8 mouse cellular contexts compared by ENCODE assay signal in genomic region chr1:191395200-191395599, GRCm38 (mm10). TPM values are rescaled to one million over a fixed set of nuclear protein-coding genes. Genes with fewer than 3 reads are reported as not detected.
DNase-seq lines count a peak whose midpoint lies in the region; ATAC-seq and TF ChIP-seq lines count a peak whose summit lies in the region.

No protein-coding gene starts in this region.

- no peak for DNase-seq in lung, postnatal 0 days (ENCODE audit: low spot score)
- DNase-seq in lung, adult 18-20 months = no peak
- DNase-seq in limb, embryonic 10.5 days (ENCODE audit: low spot score) = no peak
- DNase-seq in c-Kit-positive CD71-positive TER-119-positive erythroid progenitor cells, embryonic 14.5 days (ENCODE audit: low spot score) = no peak
- DNase-seq in left cerebral cortex, postnatal 4 days = no peak
- no peak for DNase-seq in retina, postnatal 1 day

- no peaks in the 10 kb centered on the region for H3K27me3 ChIP-seq in lung, postnatal 0 days (replicated peaks; ENCODE audit: insufficient read depth, low read length)
- no peaks in the 10 kb centered on the region for H3K27me3 ChIP-seq in embryonic facial prominence, embryonic 15.5 days
- H3K27me3 ChIP-seq in limb, embryonic 10.5 days (ENCODE audit: low read depth, poor library complexity, severe bottlenecking) = no peaks in the 10 kb centered on the region
- H3K27me3 ChIP-seq in small intestine, adult 2 months (ENCODE audit: control insufficient read depth, insufficient read depth, low read length) = no peaks in the 10 kb centered on the region

- 8% methylated on average over 1 of the region's 1 CpGs for WGBS in lung, postnatal 0 days
- WGBS in embryonic facial prominence, embryonic 15.5 days = 32% methylated on average over 1 of the region's 1 CpGs
- 38% methylated on average over 1 of the region's 1 CpGs for WGBS in limb, embryonic 10.5 days
- 5% methylated on average over 1 of the region's 1 CpGs for WGBS in small intestine, adult 2 months

- ATAC-seq in lung, postnatal 0 days = no peak
- no peak for ATAC-seq in embryonic facial prominence, embryonic 15.5 days (ENCODE audit: insufficient number of reproducible peaks, low FRiP score, low TSS enrichment, low read depth)

- no peaks in the 10 kb centered on the region for H3K9me3 ChIP-seq in lung, postnatal 0 days (ENCODE audit: low read length)
- no peaks in the 10 kb centered on the region for H3K9me3 ChIP-seq in embryonic facial prominence, embryonic 15.5 days (replicated peaks)
- H3K9me3 ChIP-seq in limb, embryonic 10.5 days (replicated peaks) = no peaks in the 10 kb centered on the region

- H3K4me2 ChIP-seq in lung, postnatal 0 days (replicated peaks; ENCODE audit: low read depth, low read length) = peak overlapping the region; percentile 70
- peak overlapping the region; percentile 66 for H3K4me2 ChIP-seq in embryonic facial prominence, embryonic 15.5 days (replicated peaks)

- no peaks in the 10 kb centered on the region for H3K36me3 ChIP-seq in lung, postnatal 0 days (ENCODE audit: insufficient read depth, low read length)
- H3K36me3 ChIP-seq in embryonic facial prominence, embryonic 15.5 days = no peaks in the 10 kb centered on the region
- no peaks in the 10 kb centered on the region for H3K36me3 ChIP-seq in limb, embryonic 10.5 days
- no peaks in the 10 kb centered on the region for H3K36me3 ChIP-seq in small intestine, adult 2 months (ENCODE audit: control insufficient read depth, insufficient read depth, low read length)

- H3K9ac ChIP-seq in lung, postnatal 0 days (replicated peaks; ENCODE audit: low read depth) = peak overlapping the region; percentile 92
- H3K9ac ChIP-seq in embryonic facial prominence, embryonic 15.5 days = no peak overlapping the region; the same call in none of the 2 replicates

- no peak for TF ChIP-seq POLR2A in small intestine, adult 2 months (IDR thresholded peaks at IDR 0.05; ENCODE audit: low read depth, low read length)

- H3K4me1 ChIP-seq in lung, postnatal 0 days (ENCODE audit: insufficient read depth, low read depth, low read length) = no peaks in the 10 kb centered on the region
- H3K4me1 ChIP-seq in embryonic facial prominence, embryonic 15.5 days = peaks cover 13% of the 10 kb centered on the region
- H3K4me1 ChIP-seq in limb, embryonic 10.5 days = peaks cover 28% of the 10 kb centered on the region
- peaks cover 4% of the 10 kb centered on the region; the same call in 1 of the 2 replicates for H3K4me1 ChIP-seq in small intestine, adult 2 months (ENCODE audit: control insufficient read depth, insufficient read depth, insufficient read length, low read length)

- intact Hi-C loops in left cerebral cortex, postnatal 4 days (cut with DNase I) = no loop called here

- H3K4me3 ChIP-seq in lung, postnatal 0 days (ENCODE audit: low read depth, low read length) = peak overlapping the region; percentile 94
- H3K4me3 ChIP-seq in embryonic facial prominence, embryonic 15.5 days (replicated peaks) = peak overlapping the region; percentile 83
- peak overlapping the region; percentile 76 for H3K4me3 ChIP-seq in limb, embryonic 10.5 days
- peak overlapping the region; percentile 93; the same call in 1 of the 2 replicates for H3K4me3 ChIP-seq in small intestine, adult 2 months (ENCODE audit: low read depth, low read length)

- TF ChIP-seq CTCF in lung, postnatal 0 days (IDR thresholded peaks at IDR 0.05) = no peak
- no peak for TF ChIP-seq CTCF in small intestine, adult 2 months (IDR thresholded peaks at IDR 0.05; ENCODE audit: extremely low read depth, insufficient read length, insufficient replicate concordance, low read depth, low read length)

- TF ChIP-seq EP300 in lung, postnatal 0 days (IDR thresholded peaks at IDR 0.05) = no peak

- peak overlapping the region; percentile 98; the same call in 1 of the 2 replicates for H3K27ac ChIP-seq in lung, postnatal 0 days (ENCODE audit: low read length)
- peak overlapping the region; percentile 97; the same call in 1 of the 2 replicates for H3K27ac ChIP-seq in embryonic facial prominence, embryonic 15.5 days (replicated peaks)
- H3K27ac ChIP-seq in limb, embryonic 10.5 days = no peak overlapping the region
- no peak overlapping the region; the same call in 1 of the 2 replicates for H3K27ac ChIP-seq in small intestine, adult 2 months (ENCODE audit: insufficient read depth, low read depth, low read length)

RNA-seq across cellular contexts. Expression of gene Ppp2r5a, which starts 7.9 kb away (rescaled TPM):
- 51.5 and 56.0 TPM in 2 replicates for polyA plus RNA-seq in lung, postnatal 0 days (2015; fragmentation: Nextera tagmentation; extraction: Ambion mirVana)
- 26.3 and 30.4 TPM in 2 replicates for polyA plus RNA-seq in embryonic facial prominence, embryonic 15.5 days (2015; fragmentation: Nextera tagmentation; extraction: Ambion mirVana)
- polyA plus RNA-seq in limb, embryonic 10.5 days (2016; fragmentation: Nextera tagmentation; extraction: Ambion mirVana) = 11.3 and 14.4 TPM in 2 replicates
- 18.5 and 46.6 TPM in 2 replicates for polyA plus RNA-seq in small intestine, adult 2 months (2012; rRNA removed)
- total RNA-seq in left cerebral cortex, postnatal 4 days (2021) = 10 to 100 TPM; 33.5 to 35.5 TPM

Comparison
In these comparisons a context has a peak if more than half of its experiments do, and no peak if none do; other contexts are left out.
1. H3K27ac ChIP-seq: peak in lung, postnatal 0 days (single experiment) and embryonic facial prominence, embryonic 15.5 days (single experiment); none in limb, embryonic 10.5 days (single experiment) and small intestine, adult 2 months (single experiment).
2. Peak in every context shown above with its lines, with median percentiles within 50 percentile points of each other: H3K4me3 ChIP-seq.